Mouse (Mus musculus) embryonic facial prominence, embryonic 15.5 days (tissue): Measurements from ENCODE around the gene Gfod1. TPM values are rescaled to one million over a fixed set of nuclear protein-coding genes. Genes with fewer than 3 reads are reported as not detected.

Experiments used
- ATAC-seq: fragments of 200-750 bp; cut with Nextera tagmentation; 2 replicates; pipeline ENCODE4 v1.8.0; 2017; ENCODE audit warnings: low read depth, moderate TSS enrichment; ENCODE audit not compliant: insufficient number of reproducible peaks, low FRiP score, low TSS enrichment
- H3K27ac ChIP-seq: fragments of 300-500 bp; sonication (generic); replicated peaks from 2 replicates; pipeline ENCODE4 v1.5.1; 2015; ENCODE audit warnings: mild to moderate bottlenecking, inconsistent platforms
- H3K27me3 ChIP-seq: fragments of 300-500 bp; sonication (generic); 2 replicates; pipeline ENCODE4 v1.6.1; 2015; ENCODE audit warnings: inconsistent platforms
- H3K36me3 ChIP-seq: fragments of 300-500 bp; sonication (generic); 2 replicates; pipeline ENCODE4 v1.6.1; 2015; ENCODE audit warnings: mild to moderate bottlenecking, inconsistent platforms
- H3K4me1 ChIP-seq: fragments of 300-500 bp; sonication (generic); 2 replicates; pipeline ENCODE4 v1.6.1; 2015; ENCODE audit warnings: inconsistent platforms
- H3K4me2 ChIP-seq: fragments of 300-500 bp; sonication (generic); replicated peaks from 2 replicates; pipeline ENCODE4 v1.6.1; 2015; ENCODE audit warnings: mild to moderate bottlenecking, inconsistent platforms
- H3K4me3 ChIP-seq: fragments of 300-500 bp; sonication (generic); replicated peaks from 2 replicates; pipeline ENCODE4 v1.5.1; 2015; ENCODE audit warnings: mild to moderate bottlenecking, inconsistent platforms
- H3K9ac ChIP-seq: fragments of 300-500 bp; sonication (generic); 2 replicates; pipeline ENCODE4 v1.6.1; 2015; ENCODE audit warnings: inconsistent platforms
- H3K9me3 ChIP-seq: fragments of 300-500 bp; sonication (generic); replicated peaks from 2 replicates; pipeline ENCODE4 v1.6.1; 2016; ENCODE audit warnings: inconsistent platforms
- WGBS: fragments of 180-500 bp; shearing (Covaris S2); methylation state at CpG from one replicate; pipeline ENCODE4 v1.1.7; 2015; 5-methylcytosine and 5-hydroxymethylcytosine counted together
- polyA plus RNA-seq: library from polyadenylated mRNA; unstranded; fragments of >200 nt; fragmentation: Nextera tagmentation; extraction: Ambion mirVana; gene quantifications from 2 replicates; pipeline ENCODE4 v1.2.1, GENCODE M21; 2015

The Gfod1 gene
- polyA plus RNA-seq, 1 experiment from 2014 or later = 1.0 TPM

GRCm38 (mm10) chr13:43272303-43273135, 31.5 kb downstream of the Gfod1 start:
- H3K9ac ChIP-seq = no peak overlapping the region
- no peak overlapping the region for H3K4me2 ChIP-seq
- no peaks in the 10 kb centered on the region for H3K36me3 ChIP-seq
- no peaks in the 10 kb centered on the region for H3K27me3 ChIP-seq
- 0 out of 2 replicates have a peak overlapping the region, but pooled peaks have one; percentile 30 for H3K27ac ChIP-seq
- 52% methylated on average over 13 of the region's 13 CpGs for WGBS
- no peak overlapping the region for H3K4me3 ChIP-seq
- H3K9me3 ChIP-seq = no peaks in the 10 kb centered on the region
- H3K4me1 ChIP-seq = peaks cover 18% of the 10 kb centered on the region
- no peak for ATAC-seq

GRCm38 (mm10) chr13:43271481-43271880, 32.5 kb downstream of the Gfod1 start:
- H3K27me3 ChIP-seq = no peaks in the 10 kb centered on the region
- H3K4me3 ChIP-seq = no peak overlapping the region
- no peak overlapping the region for H3K9ac ChIP-seq
- no peak overlapping the region for H3K27ac ChIP-seq
- WGBS = 65% methylated on average over 9 of the region's 9 CpGs
- peaks cover 18% of the 10 kb centered on the region for H3K4me1 ChIP-seq
- no peaks in the 10 kb centered on the region for H3K36me3 ChIP-seq
- H3K4me2 ChIP-seq = no peak overlapping the region
- no peak for ATAC-seq
- H3K9me3 ChIP-seq = no peaks in the 10 kb centered on the region

- Histone ChIP-seq H3K27ac (no peak overlapping the region), H3K4me1 (peaks cover 18% of the 10 kb centered on the region), H3K27me3 (no peaks in the 10 kb centered on the region), H3K9me3 (no peaks in the 10 kb centered on the region), H3K36me3 (no peaks in the 10 kb centered on the region), H3K4me3 (no peak overlapping the region), H3K4me2 (no peak overlapping the region), H3K9ac (no peak overlapping the region)
- ATAC-seq = no peak
- 58% methylated on average over 10 of the region's 10 CpGs for WGBS
Measured at GRCm38 (mm10) chr13:43270220-43270597, 33.8 kb downstream of the Gfod1 start.

GRCm38 (mm10) chr13:43269460-43270219, 34.3 kb downstream of the Gfod1 start:
- no peak overlapping the region for H3K9ac ChIP-seq
- no peaks in the 10 kb centered on the region for H3K36me3 ChIP-seq
- no peak overlapping the region for H3K4me2 ChIP-seq
- ATAC-seq = no peak
- H3K4me3 ChIP-seq = no peak overlapping the region
- H3K4me1 ChIP-seq = peaks cover 18% of the 10 kb centered on the region
- H3K9me3 ChIP-seq = no peaks in the 10 kb centered on the region
- no peak overlapping the region for H3K27ac ChIP-seq
- 47% methylated on average over 4 of the region's 4 CpGs for WGBS
- no peaks in the 10 kb centered on the region for H3K27me3 ChIP-seq

GRCm38 (mm10) chr13:43268539-43269327, 35.2 kb downstream of the Gfod1 start:
- Histone ChIP-seq H3K4me3 (no peak overlapping the region), H3K36me3 (no peaks in the 10 kb centered on the region), H3K9me3 (no peaks in the 10 kb centered on the region), H3K27ac (no peak overlapping the region), H3K9ac (no peak overlapping the region), H3K4me2 (no peak overlapping the region), H3K4me1 (peaks cover 18% of the 10 kb centered on the region), H3K27me3 (no peaks in the 10 kb centered on the region)
- no peak for ATAC-seq
- 47% methylated on average over 12 of the region's 12 CpGs for WGBS

- ATAC-seq = no peak
- Histone ChIP-seq H3K4me1 (peaks cover 18% of the 10 kb centered on the region), H3K27me3 (no peaks in the 10 kb centered on the region), H3K4me3 (no peak overlapping the region), H3K27ac (no peak overlapping the region), H3K36me3 (no peaks in the 10 kb centered on the region), H3K4me2 (no peak overlapping the region), H3K9ac (no peak overlapping the region), H3K9me3 (no peaks in the 10 kb centered on the region)
- 82% methylated on average over 2 of the region's 2 CpGs for WGBS
Measured at GRCm38 (mm10) chr13:43267902-43268301, 36.1 kb downstream of the Gfod1 start.

- Histone ChIP-seq H3K27me3 (no peaks in the 10 kb centered on the region), H3K36me3 (no peaks in the 10 kb centered on the region), H3K4me3 (no peak overlapping the region), H3K4me1 (peaks cover 14% of the 10 kb centered on the region), H3K27ac (no peak overlapping the region), H3K9ac (no peak overlapping the region), H3K4me2 (no peak overlapping the region), H3K9me3 (no peaks in the 10 kb centered on the region)
- no peak for ATAC-seq
- WGBS = 91% methylated on average over 3 of the region's 3 CpGs
Measured at GRCm38 (mm10) chr13:43267216-43267615, 36.8 kb downstream of the Gfod1 start.

GRCm38 (mm10) chr13:43266333-43266732, 37.6 kb downstream of the Gfod1 start:
- no peak for ATAC-seq
- Histone ChIP-seq H3K4me3 (no peak overlapping the region), H3K9ac (no peak overlapping the region), H3K9me3 (no peaks in the 10 kb centered on the region), H3K4me1 (0 out of 2 replicates have a peak, but pooled peaks cover 5% of the 10 kb centered on the region), H3K27ac (no peak overlapping the region), H3K4me2 (no peak overlapping the region), H3K36me3 (no peaks in the 10 kb centered on the region), H3K27me3 (no peaks in the 10 kb centered on the region)
- 88% methylated on average over 10 of the region's 10 CpGs for WGBS

GRCm38 (mm10) chr13:43265116-43265515, 38.9 kb downstream of the Gfod1 start:
- Histone ChIP-seq H3K9ac (no peak overlapping the region), H3K4me1 (0 out of 2 replicates have a peak, but pooled peaks cover 4% of the 10 kb centered on the region), H3K36me3 (no peaks in the 10 kb centered on the region), H3K4me3 (no peak overlapping the region), H3K27ac (no peak overlapping the region), H3K4me2 (no peak overlapping the region), H3K27me3 (no peaks in the 10 kb centered on the region), H3K9me3 (no peaks in the 10 kb centered on the region)
- 39% methylated on average over 4 of the region's 4 CpGs for WGBS
- no peak for ATAC-seq

- Histone ChIP-seq H3K27ac (no peak overlapping the region), H3K9me3 (no peaks in the 10 kb centered on the region), H3K36me3 (no peaks in the 10 kb centered on the region), H3K9ac (no peak overlapping the region), H3K27me3 (no peaks in the 10 kb centered on the region), H3K4me2 (no peak overlapping the region), H3K4me3 (no peak overlapping the region), H3K4me1 (0 out of 2 replicates have a peak, but pooled peaks cover under 1% of the 10 kb centered on the region)
- ATAC-seq = no peak
- WGBS = 74% methylated on average over 5 of the region's 5 CpGs
Measured at GRCm38 (mm10) chr13:43263646-43264045, 40.3 kb downstream of the Gfod1 start.
